Mouse (Mus musculus): ENCODE results near the gene Extl2. TPM values are rescaled to one million over a fixed set of nuclear protein-coding genes. Genes with fewer than 3 reads are reported as not detected.

Gene Extl2
- 35.1 and 35.6 TPM in 2 replicates for polyA plus RNA-seq (2015; fragmentation: Nextera tagmentation; extraction: Ambion mirVana)

GRCm38 (mm10) chr3:116006978-116007940 lies at the start of gene Extl2, which contains the start of gene Slc30a7:
Extl2 (plus strand) TSS chr3:116007462.
Slc30a7 (minus strand) TSS chr3:116007406.
- Histone ChIP-seq H3K9me3 (no peaks in the 10 kb centered on the region), H3K4me2 (peak within 1 kb of the TSS; percentile 73), H3K4me1 (replicated peaks) (peaks cover 31% of the 10 kb centered on the region), H3K27me3 (no peaks in the 10 kb centered on the region), H3K27ac (replicated peaks) (peak within 1 kb of the TSS; percentile 88), H3K9ac (peak within 1 kb of the TSS; percentile 55), H3K36me3 (no peaks in the 10 kb centered on the region), H3K4me3 (peak within 1 kb of the TSS; percentile 57)
- WGBS, result under 1% methylated on average over 66 of the region's 67 CpGs
- ATAC-seq (ENCODE audit: low FRiP score, low read depth), result peak; percentile 93

- no peaks in the 10 kb centered on the region for H3K9me3 ChIP-seq
- no peak for ATAC-seq (ENCODE audit: low FRiP score, low read depth)
- no peak overlapping the region for H3K4me3 ChIP-seq
- H3K4me1 ChIP-seq (replicated peaks), result no peaks in the 10 kb centered on the region
- H3K27me3 ChIP-seq, result no peaks in the 10 kb centered on the region
- no peak overlapping the region for H3K4me2 ChIP-seq
- H3K27ac ChIP-seq (replicated peaks), result no peak overlapping the region
- no peak overlapping the region for H3K9ac ChIP-seq
- 80% methylated on average over 11 of the region's 11 CpGs for WGBS
- peaks cover 11% of the 10 kb centered on the region for H3K36me3 ChIP-seq
Measured at GRCm38 (mm10) chr3:115961311-115962027, 45.8 kb upstream of the Extl2 start.

GRCm38 (mm10) chr3:115962028-115962415 lies 45.2 kb upstream of the Extl2 start:
- peaks cover 9% of the 10 kb centered on the region for H3K36me3 ChIP-seq
- no peaks in the 10 kb centered on the region for H3K4me1 ChIP-seq (replicated peaks)
- no peak overlapping the region for H3K4me3 ChIP-seq
- H3K9me3 ChIP-seq, result no peaks in the 10 kb centered on the region
- no peak overlapping the region for H3K4me2 ChIP-seq
- H3K9ac ChIP-seq, result no peak overlapping the region
- H3K27me3 ChIP-seq, result no peaks in the 10 kb centered on the region
- 49% methylated on average over 4 of the region's 4 CpGs for WGBS
- no peak for ATAC-seq (ENCODE audit: low FRiP score, low read depth)
- no peak overlapping the region for H3K27ac ChIP-seq (replicated peaks)

GRCm38 (mm10) chr3:115963597-115963996 lies 43.7 kb upstream of the Extl2 start:
- no peak for ATAC-seq (ENCODE audit: low FRiP score, low read depth)
- no peak overlapping the region for H3K4me3 ChIP-seq
- no peak overlapping the region for H3K4me2 ChIP-seq
- WGBS, result 95% methylated on average over 1 of the region's 1 CpGs
- H3K27me3 ChIP-seq, result no peaks in the 10 kb centered on the region
- no peaks in the 10 kb centered on the region for H3K36me3 ChIP-seq
- no peaks in the 10 kb centered on the region for H3K4me1 ChIP-seq (replicated peaks)
- no peak overlapping the region for H3K27ac ChIP-seq (replicated peaks)
- H3K9me3 ChIP-seq, result no peaks in the 10 kb centered on the region
- H3K9ac ChIP-seq, result no peak overlapping the region

- 74% methylated on average over 5 of the region's 5 CpGs for WGBS
- no peak for ATAC-seq (ENCODE audit: low FRiP score, low read depth)
Measured at GRCm38 (mm10) chr3:115964071-115964470, 43.2 kb upstream of the Extl2 start.

GRCm38 (mm10) chr3:115968745-115969530 lies 38.3 kb upstream of the Extl2 start:
- 79% methylated on average over 10 of the region's 10 CpGs for WGBS
- Histone ChIP-seq H3K27ac (replicated peaks) (peak overlapping the region; percentile 55), H3K27me3 (no peaks in the 10 kb centered on the region), H3K4me3 (no peak overlapping the region), H3K4me2 (no peak overlapping the region), H3K4me1 (replicated peaks) (no peaks in the 10 kb centered on the region), H3K36me3 (peaks cover 19% of the 10 kb centered on the region; the same call in 1 of the 2 replicates), H3K9ac (no peak overlapping the region), H3K9me3 (no peaks in the 10 kb centered on the region)
- ATAC-seq (ENCODE audit: low FRiP score, low read depth), result peak; percentile 91

More at GRCm38 (mm10) chr3:115964071-115964470, 43.2 kb upstream of the Extl2 start:
- H3K9me3 ChIP-seq, result no peaks in the 10 kb centered on the region
- H3K4me2 ChIP-seq, result no peak overlapping the region
- H3K4me3 ChIP-seq, result no peak overlapping the region
- H3K4me1 ChIP-seq (replicated peaks), result no peaks in the 10 kb centered on the region
- H3K36me3 ChIP-seq, result no peaks in the 10 kb centered on the region
- no peaks in the 10 kb centered on the region for H3K27me3 ChIP-seq
- H3K9ac ChIP-seq, result no peak overlapping the region
- H3K27ac ChIP-seq (replicated peaks), result no peak overlapping the region

GRCm38 (mm10) chr3:115971045-115971785 lies 36.0 kb upstream of the Extl2 start:
- H3K27ac ChIP-seq (replicated peaks), result no peak overlapping the region
- ATAC-seq (ENCODE audit: low FRiP score, low read depth), result no peak
- no peak overlapping the region for H3K9ac ChIP-seq
- H3K27me3 ChIP-seq, result no peaks in the 10 kb centered on the region
- no peak overlapping the region for H3K4me3 ChIP-seq
- H3K9me3 ChIP-seq, result no peaks in the 10 kb centered on the region
- H3K4me2 ChIP-seq, result no peak overlapping the region
- H3K36me3 ChIP-seq, result peaks cover 19% of the 10 kb centered on the region; the same call in 1 of the 2 replicates
- 95% methylated on average over 20 of the region's 20 CpGs for WGBS
- no peaks in the 10 kb centered on the region for H3K4me1 ChIP-seq (replicated peaks)

GRCm38 (mm10) chr3:115971891-115972646 lies 35.2 kb upstream of the Extl2 start:
- H3K27me3 ChIP-seq, result no peaks in the 10 kb centered on the region
- no peaks in the 10 kb centered on the region for H3K9me3 ChIP-seq
- peaks cover 23% of the 10 kb centered on the region for H3K36me3 ChIP-seq
- no peak overlapping the region for H3K4me2 ChIP-seq
- H3K9ac ChIP-seq, result no peak overlapping the region
- WGBS, result 95% methylated on average over 14 of the region's 14 CpGs
- no peaks in the 10 kb centered on the region for H3K4me1 ChIP-seq (replicated peaks)
- no peak overlapping the region for H3K4me3 ChIP-seq
- no peak for ATAC-seq (ENCODE audit: low FRiP score, low read depth)
- no peak overlapping the region for H3K27ac ChIP-seq (replicated peaks)

- Histone ChIP-seq H3K9me3 (no peaks in the 10 kb centered on the region), H3K4me2 (no peak overlapping the region), H3K27me3 (no peaks in the 10 kb centered on the region), H3K36me3 (peaks cover 27% of the 10 kb centered on the region), H3K27ac (replicated peaks) (no peak overlapping the region), H3K4me1 (replicated peaks) (no peaks in the 10 kb centered on the region), H3K4me3 (no peak overlapping the region), H3K9ac (no peak overlapping the region)
- WGBS, result 94% methylated on average over 6 of the region's 6 CpGs
- ATAC-seq (ENCODE audit: low FRiP score, low read depth), result no peak
Measured at GRCm38 (mm10) chr3:115974228-115974627, 33.0 kb upstream of the Extl2 start.

- H3K4me2 ChIP-seq, result no peak overlapping the region
- no peak overlapping the region for H3K4me3 ChIP-seq
- no peak for ATAC-seq (ENCODE audit: low FRiP score, low read depth)
- H3K9me3 ChIP-seq, result no peaks in the 10 kb centered on the region
- H3K27ac ChIP-seq (replicated peaks), result no peak overlapping the region
- H3K9ac ChIP-seq, result no peak overlapping the region
- 89% methylated on average over 10 of the region's 10 CpGs for WGBS
- no peaks in the 10 kb centered on the region for H3K4me1 ChIP-seq (replicated peaks)
- no peaks in the 10 kb centered on the region for H3K27me3 ChIP-seq
- H3K36me3 ChIP-seq, result peaks cover 26% of the 10 kb centered on the region
Measured at GRCm38 (mm10) chr3:115974995-115975394, 32.3 kb upstream of the Extl2 start.
